Mouse (Mus musculus) heart, embryonic 15.5 days (tissue): ENCODE results near the gene Noxo1. TPM values are rescaled to one million over a fixed set of nuclear protein-coding genes. Genes with fewer than 3 reads are reported as not detected.
"Not testable (repeated sequence)": the region's sequence is repeated elsewhere in the genome, so short reads cannot be mapped to it uniquely, and the experiment has no call there.

Experiments used
- ATAC-seq: fragments of 200-750 bp; cut with Nextera tagmentation; replicated peaks from 2 replicates; pipeline ENCODE4 v1.8.0; 2017; ENCODE audit warnings: low read depth, moderate TSS enrichment; ENCODE audit not compliant: insufficient number of reproducible peaks, insufficient read depth, low FRiP score
- H3K27ac ChIP-seq: fragments of 300-500 bp; sonication (generic); 2 replicates; pipeline ENCODE4 v1.5.1; 2015; ENCODE audit warnings: mild to moderate bottlenecking, inconsistent platforms
- H3K27me3 ChIP-seq: fragments of 300-500 bp; sonication (generic); 2 replicates; pipeline ENCODE4 v1.6.1; 2015; ENCODE audit warnings: inconsistent platforms
- H3K36me3 ChIP-seq: fragments of 300-500 bp; sonication (generic); 2 replicates; pipeline ENCODE4 v1.6.1; 2015; ENCODE audit warnings: mild to moderate bottlenecking, inconsistent platforms
- H3K4me1 ChIP-seq: fragments of 300-500 bp; sonication (generic); replicated peaks from 2 replicates; pipeline ENCODE4 v1.6.1; 2015; ENCODE audit warnings: inconsistent platforms
- H3K4me2 ChIP-seq: fragments of 300-500 bp; sonication (generic); 2 replicates; pipeline ENCODE4 v1.6.1; 2015; ENCODE audit warnings: inconsistent platforms, mild to moderate bottlenecking, moderate library complexity
- H3K4me3 ChIP-seq: fragments of 300-500 bp; sonication (generic); 2 replicates; pipeline ENCODE4 v1.5.1; 2015; ENCODE audit warnings: mild to moderate bottlenecking, inconsistent platforms
- H3K9ac ChIP-seq: fragments of 300-500 bp; sonication (generic); 2 replicates; pipeline ENCODE4 v1.6.1; 2015; ENCODE audit warnings: mild to moderate bottlenecking, inconsistent platforms
- H3K9me3 ChIP-seq: fragments of 300-500 bp; sonication (generic); replicated peaks from 2 replicates; pipeline ENCODE4 v1.6.1; 2016; ENCODE audit warnings: inconsistent platforms
- WGBS: fragments of 180-500 bp; shearing (Covaris S2); methylation state at CpG from one replicate; pipeline ENCODE4 v1.1.7; 2015; ENCODE audit warnings: mixed read lengths; 5-methylcytosine and 5-hydroxymethylcytosine counted together
- polyA plus RNA-seq: library from polyadenylated mRNA; unstranded; fragments of >200 nt; fragmentation: Nextera tagmentation; extraction: Ambion mirVana; gene quantifications from 2 replicates; pipeline ENCODE4 v1.2.1, GENCODE M21; 2015

Gene Noxo1
- polyA plus RNA-seq, 1 experiment from 2014 or later: 0.94 TPM

DNA sequence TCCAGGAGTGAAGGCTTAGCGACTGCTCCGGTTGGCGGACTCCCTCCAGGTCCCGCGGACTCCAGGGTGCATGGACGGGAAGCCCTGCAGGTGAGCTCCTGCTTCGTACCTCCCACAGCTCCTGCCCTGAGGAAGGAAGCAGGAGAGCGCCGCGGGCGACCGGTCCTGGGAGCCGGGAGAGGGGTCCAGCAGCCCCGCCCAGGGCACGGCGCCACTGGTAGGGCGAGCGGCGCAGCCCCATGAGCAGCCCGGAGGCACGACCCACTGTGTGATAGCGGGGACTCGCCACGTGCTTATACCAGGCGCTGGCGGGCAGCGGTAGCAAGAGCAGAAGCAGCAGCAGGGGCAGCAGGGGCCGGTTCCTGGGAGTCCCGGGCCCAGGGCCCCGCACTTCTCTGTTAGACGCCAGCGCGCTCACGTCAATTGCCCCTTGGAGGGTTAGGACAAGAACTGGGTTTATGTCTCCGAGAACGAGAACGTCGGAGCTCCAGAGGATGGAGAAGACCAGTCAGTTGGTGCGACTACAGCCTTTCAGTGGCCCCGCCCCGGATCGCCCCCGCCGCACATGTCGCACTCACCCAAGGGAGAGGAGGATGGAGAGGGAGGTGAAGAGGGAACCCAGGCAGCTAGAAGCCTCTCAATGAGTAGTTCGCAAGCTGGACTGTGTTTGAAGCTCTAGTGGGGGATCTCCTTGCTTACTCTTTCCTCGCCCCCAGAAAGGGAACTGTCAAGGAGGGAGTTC lies 37.8 kb upstream of the Noxo1 start, which contains the start of gene Npw:
TSS of gene Npw (minus strand) at position 441 of the 742 bp plus-strand sequence.
- H3K4me3 ChIP-seq: peak within 1 kb of the TSS; percentile 45
- H3K36me3 ChIP-seq: no peaks in the 10 kb centered on the region
- H3K4me2 ChIP-seq: peak within 1 kb of the TSS; percentile 79
- peak within 1 kb of the TSS; percentile 41 for H3K9ac ChIP-seq
- no peak within 1 kb of the TSS for H3K27ac ChIP-seq
- no peaks in the 10 kb centered on the region for H3K9me3 ChIP-seq
- H3K27me3 ChIP-seq: peaks cover 47% of the 10 kb centered on the region
- peaks cover 16% of the 10 kb centered on the region for H3K4me1 ChIP-seq
- peak; percentile 34; the same call in 1 of the 2 replicates for ATAC-seq
- 2% methylated on average over 47 of the region's 47 CpGs for WGBS

DNA sequence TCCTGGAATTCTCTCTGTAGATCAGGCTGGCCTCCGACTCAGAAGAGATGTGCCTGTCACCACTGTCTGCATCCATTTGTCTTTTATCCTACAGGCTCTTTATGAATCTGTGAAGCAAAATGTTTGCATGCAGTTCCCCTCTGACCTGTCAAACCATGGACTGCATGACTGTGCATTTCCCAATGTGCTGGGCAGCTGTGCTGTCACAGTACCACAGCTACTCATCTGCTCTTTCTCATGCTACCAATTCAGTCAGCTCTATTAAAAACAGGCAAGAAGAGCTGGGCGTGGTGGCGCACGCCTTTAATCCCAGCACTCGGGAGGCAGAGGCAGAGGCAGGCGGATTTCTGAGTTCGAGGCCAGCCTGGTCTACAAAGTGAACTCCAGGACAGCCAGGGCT lies 29.0 kb upstream of the Noxo1 start:
- not testable (repeated sequence) for ATAC-seq, H3K4me3 ChIP-seq
- WGBS: 53% methylated on average over 7 of the region's 7 CpGs

DNA sequence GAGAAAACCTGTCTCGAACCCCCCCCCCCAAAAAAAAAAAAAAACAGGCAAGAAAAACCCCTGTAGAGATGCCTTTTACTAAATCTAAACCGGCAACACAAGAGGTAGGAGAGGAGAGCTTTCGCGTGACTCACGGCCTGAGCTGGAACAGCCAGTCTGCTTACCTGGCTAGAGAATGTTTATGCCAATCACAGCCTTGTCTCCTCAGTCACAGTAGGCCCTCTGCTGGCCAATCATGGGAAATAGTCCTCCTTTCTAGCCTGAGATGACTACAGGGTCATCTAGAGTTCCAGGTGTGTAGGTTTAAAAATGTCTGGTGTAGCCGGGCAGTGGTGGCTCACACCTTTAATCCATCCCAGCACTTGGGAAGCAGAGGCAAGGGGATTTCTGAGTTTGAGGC lies 28.6 kb upstream of the Noxo1 start:
- H3K27me3 ChIP-seq: peaks cover 4% of the 10 kb centered on the region; the same call in 1 of the 2 replicates
- no peak for ATAC-seq
- H3K9ac ChIP-seq: no peak overlapping the region
- no peaks in the 10 kb centered on the region for H3K36me3 ChIP-seq
- no peak overlapping the region for H3K27ac ChIP-seq
- H3K4me2 ChIP-seq: no peak overlapping the region
- peaks cover 30% of the 10 kb centered on the region for H3K4me1 ChIP-seq
- H3K9me3 ChIP-seq: no peaks in the 10 kb centered on the region
- no peak overlapping the region for H3K4me3 ChIP-seq
- 24% methylated on average over 6 of the region's 6 CpGs for WGBS

More for the DNA sequence above, 29.0 kb upstream of the Noxo1 start:
- not testable (repeated sequence) for H3K4me2 ChIP-seq, H3K9ac ChIP-seq, H3K27ac ChIP-seq, H3K36me3 ChIP-seq, H3K27me3 ChIP-seq, H3K9me3 ChIP-seq
- peaks cover 26% of the 10 kb centered on the region for H3K4me1 ChIP-seq

DNA sequence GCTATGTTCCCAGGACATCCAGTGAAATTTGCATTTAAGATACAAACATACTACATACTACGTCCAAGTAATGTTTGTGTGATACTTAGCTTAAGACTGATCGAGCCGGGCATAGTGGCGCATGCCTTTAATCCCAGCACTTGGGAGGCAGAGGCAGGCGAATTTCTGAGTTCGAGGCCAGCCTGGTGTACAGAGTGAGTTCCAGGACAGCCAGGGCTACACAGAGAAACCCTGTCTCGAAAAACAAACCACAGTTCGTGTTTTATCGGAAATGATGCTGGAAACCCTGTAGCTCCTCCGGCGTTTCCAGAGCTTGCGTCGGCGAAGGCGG lies 26.9 kb upstream of the Noxo1 start:
- peaks cover 36% of the 10 kb centered on the region for H3K4me1 ChIP-seq
- ATAC-seq, H3K9me3 ChIP-seq, H3K36me3 ChIP-seq, H3K27me3 ChIP-seq: not testable (repeated sequence)
- 8% methylated on average over 15 of the region's 15 CpGs for WGBS
- H3K4me3 ChIP-seq: peak overlapping the region; percentile 79
- H3K4me2 ChIP-seq: peak overlapping the region; percentile 74
- H3K27ac ChIP-seq: peak overlapping the region; percentile 82
- peak overlapping the region; percentile 96 for H3K9ac ChIP-seq

DNA sequence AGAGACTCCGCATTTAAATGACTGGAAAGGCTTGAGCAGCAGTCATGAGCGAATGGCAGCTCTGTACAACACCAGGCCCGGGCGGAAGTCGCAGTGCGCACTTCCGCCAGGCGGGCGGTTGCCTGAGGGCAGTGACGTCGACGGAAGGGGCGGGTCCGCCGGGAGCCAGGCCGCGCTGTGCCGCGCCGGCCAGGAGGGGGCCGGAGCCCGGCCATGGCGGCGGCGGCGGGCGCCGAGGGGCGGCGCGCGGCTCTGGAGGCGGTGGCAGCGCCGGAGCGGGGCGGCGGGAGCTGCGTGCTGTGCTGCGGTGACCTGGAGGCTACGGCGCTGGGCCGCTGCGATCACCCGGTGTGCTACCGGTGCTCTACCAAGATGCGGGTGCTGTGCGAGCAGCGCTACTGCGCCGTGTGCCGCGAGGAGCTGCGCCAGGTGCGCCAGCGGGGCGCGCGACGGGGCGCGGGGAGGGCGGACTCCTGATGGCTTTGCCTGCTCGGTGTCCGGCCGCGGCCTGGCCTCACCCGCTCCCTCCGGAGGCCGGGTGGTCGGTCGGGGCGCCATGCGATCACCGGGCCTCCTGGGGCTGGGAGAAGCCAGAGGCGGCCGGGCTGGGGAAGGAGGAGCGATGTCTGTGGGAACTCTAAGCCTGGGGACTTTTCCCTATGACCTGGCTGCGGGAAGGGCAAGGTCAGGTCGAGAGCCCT lies 26.3 kb upstream of the Noxo1 start, which contains the start of gene Zfp598:
TSS of gene Zfp598 (plus strand) at position 143 of the 701 bp plus-strand sequence.
- peak within 1 kb of the TSS; percentile 79 for H3K4me3 ChIP-seq
- H3K4me2 ChIP-seq: peak within 1 kb of the TSS; percentile 74
- WGBS: under 1% methylated on average over 80 of the region's 80 CpGs
- H3K9ac ChIP-seq: peak within 1 kb of the TSS; percentile 96
- ATAC-seq: peak; percentile 99
- peaks cover 36% of the 10 kb centered on the region for H3K4me1 ChIP-seq
- no peaks in the 10 kb centered on the region for H3K9me3 ChIP-seq
- H3K27me3 ChIP-seq: peaks cover 4% of the 10 kb centered on the region; the same call in 1 of the 2 replicates
- H3K27ac ChIP-seq: peak within 1 kb of the TSS; percentile 82
- no peaks in the 10 kb centered on the region for H3K36me3 ChIP-seq

DNA sequence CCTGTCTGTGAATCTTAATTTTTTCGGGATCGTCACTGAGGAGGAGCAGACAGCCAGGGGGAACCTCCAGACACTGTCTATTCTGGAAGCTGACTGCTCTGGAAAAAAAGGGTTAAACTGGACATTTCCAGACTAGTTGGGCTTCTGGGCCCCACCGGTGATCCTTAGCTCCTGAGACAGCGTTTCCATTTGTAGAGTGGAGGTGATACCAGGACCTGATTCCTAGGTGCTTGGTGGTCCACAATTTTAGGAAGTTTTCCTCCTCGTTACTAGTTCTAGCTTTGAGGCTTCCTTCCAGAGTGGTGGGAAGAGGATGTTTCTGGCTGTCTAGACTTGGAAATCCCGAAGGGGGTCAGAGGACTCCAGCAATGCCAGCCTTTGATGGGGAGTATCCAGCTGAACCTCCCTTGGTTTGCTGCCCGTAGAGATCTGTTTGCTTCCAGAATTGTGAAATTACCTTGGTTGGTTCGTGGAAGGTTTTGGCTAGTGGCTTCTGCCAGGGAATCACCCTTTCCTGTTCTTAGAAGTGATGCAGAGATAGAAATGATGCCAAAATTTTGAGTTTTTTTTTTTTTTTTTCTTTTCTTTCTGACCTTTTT lies 25.7 kb upstream of the Noxo1 start:
- H3K4me1 ChIP-seq: peaks cover 36% of the 10 kb centered on the region
- H3K36me3 ChIP-seq: no peaks in the 10 kb centered on the region
- peak overlapping the region; percentile 74 for H3K4me2 ChIP-seq
- H3K9ac ChIP-seq: peak overlapping the region; percentile 96
- H3K9me3 ChIP-seq: no peaks in the 10 kb centered on the region
- ATAC-seq: no peak
- peaks cover 4% of the 10 kb centered on the region; the same call in 1 of the 2 replicates for H3K27me3 ChIP-seq
- 14% methylated on average over 8 of the region's 8 CpGs for WGBS
- H3K4me3 ChIP-seq: peak overlapping the region; percentile 79
- H3K27ac ChIP-seq: peak overlapping the region; percentile 82

DNA sequence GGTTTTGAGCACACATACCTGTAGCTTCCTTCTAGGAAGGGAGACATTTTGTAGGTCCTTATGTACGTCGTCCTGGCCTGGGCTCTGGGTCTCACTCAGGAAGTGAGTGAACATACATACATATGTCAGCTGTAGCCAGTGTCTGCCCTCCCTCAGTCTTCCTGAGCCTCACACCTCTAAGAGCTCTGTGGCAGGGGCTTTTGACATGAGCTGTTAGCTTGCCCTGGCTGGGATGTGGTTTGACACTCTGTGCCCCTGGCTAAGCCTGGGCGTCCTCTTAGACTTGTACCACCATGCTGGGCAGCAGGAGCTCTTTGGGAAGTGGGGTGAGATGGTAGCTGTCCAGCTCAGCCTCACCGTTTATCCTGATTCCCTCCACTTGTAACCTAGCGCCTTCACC lies 24.7 kb upstream of the Noxo1 start:
- no peak for ATAC-seq
- Histone ChIP-seq H3K27me3 (no peaks in the 10 kb centered on the region), H3K36me3 (no peaks in the 10 kb centered on the region), H3K4me3 (peak overlapping the region; percentile 79; the same call in 1 of the 2 replicates), H3K9ac (no peak overlapping the region), H3K27ac (no peak overlapping the region), H3K9me3 (no peaks in the 10 kb centered on the region), H3K4me1 (peaks cover 42% of the 10 kb centered on the region), H3K4me2 (peak overlapping the region; percentile 74)
- 56% methylated on average over 5 of the region's 5 CpGs for WGBS

DNA sequence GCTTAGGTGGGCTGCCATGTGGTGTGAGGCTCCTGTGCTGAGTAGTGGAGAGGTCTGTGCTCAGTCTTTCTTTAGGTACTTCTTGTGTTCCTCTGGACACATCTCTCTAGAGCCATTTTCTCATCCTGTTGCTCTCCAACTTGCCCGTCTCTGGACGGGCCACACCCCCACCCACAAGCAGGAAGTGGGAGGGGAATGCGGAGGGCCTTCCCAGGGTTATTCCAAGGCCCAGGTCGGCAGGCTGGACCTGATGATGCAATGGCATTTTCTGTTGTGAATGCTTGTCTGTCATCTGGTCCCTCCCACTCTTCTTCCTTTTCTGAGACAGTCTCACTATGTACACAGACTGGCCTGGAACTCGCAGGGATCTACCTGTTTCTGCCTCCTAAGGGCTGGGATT lies 23.9 kb upstream of the Noxo1 start:
- H3K4me1 ChIP-seq: peaks cover 42% of the 10 kb centered on the region
- H3K4me3 ChIP-seq: no peak overlapping the region
- H3K4me2 ChIP-seq: peak overlapping the region; percentile 14
- H3K36me3 ChIP-seq: peaks cover 6% of the 10 kb centered on the region
- H3K9ac ChIP-seq: no peak overlapping the region
- 31% methylated on average over 5 of the region's 5 CpGs for WGBS
- ATAC-seq: no peak
- 0 out of 2 replicates have a peak overlapping the region, but pooled peaks have one; percentile 2 for H3K27ac ChIP-seq
- no peaks in the 10 kb centered on the region for H3K9me3 ChIP-seq
- H3K27me3 ChIP-seq: no peaks in the 10 kb centered on the region

DNA sequence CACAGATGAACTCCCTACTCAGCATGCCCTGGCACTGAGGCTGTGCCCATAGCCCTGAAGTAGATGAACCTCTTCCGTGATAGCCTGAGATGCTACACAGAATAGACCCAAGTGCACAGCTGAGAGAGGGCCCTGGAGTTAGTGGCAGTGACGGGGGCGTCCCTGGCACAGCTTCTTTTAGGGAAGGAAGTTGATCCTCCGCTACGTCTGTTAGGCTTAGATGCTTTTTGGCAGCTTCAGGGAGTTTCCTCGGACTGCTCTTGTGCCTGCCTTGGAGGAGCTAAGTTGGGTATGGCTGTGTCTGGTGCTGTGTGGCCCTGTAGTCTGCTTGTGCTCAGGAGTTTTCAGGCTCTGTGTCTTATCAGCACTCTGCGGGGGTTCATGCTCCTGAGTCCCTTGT lies 21.8 kb upstream of the Noxo1 start:
- Histone ChIP-seq H3K27me3 (no peaks in the 10 kb centered on the region), H3K9me3 (no peaks in the 10 kb centered on the region), H3K4me1 (peaks cover 35% of the 10 kb centered on the region), H3K27ac (no peak overlapping the region), H3K9ac (0 out of 2 replicates have a peak overlapping the region, but pooled peaks have one; percentile 4), H3K4me2 (no peak overlapping the region), H3K36me3 (peaks cover 28% of the 10 kb centered on the region), H3K4me3 (no peak overlapping the region)
- 53% methylated on average over 7 of the region's 7 CpGs for WGBS
- no peak for ATAC-seq

DNA sequence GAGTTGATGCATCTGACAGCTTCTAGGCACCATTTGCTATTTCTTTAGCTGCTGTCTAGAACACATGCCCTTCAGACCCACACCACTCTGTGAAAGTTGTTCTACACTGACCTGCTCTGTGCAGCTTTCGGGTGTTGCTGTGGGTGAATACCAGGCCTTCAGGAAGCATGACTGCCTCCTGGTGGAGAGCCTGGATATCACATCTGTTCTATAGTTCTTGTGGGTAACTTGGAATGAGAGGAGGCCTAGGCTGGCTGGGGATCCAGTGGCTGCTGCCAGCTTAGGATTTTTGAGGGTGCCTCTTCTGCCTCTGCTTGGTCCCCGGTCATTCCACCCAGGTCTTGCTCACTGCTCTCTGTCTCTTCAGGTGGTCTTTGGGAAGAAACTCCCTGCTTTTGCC lies 19.8 kb upstream of the Noxo1 start:
- H3K27me3 ChIP-seq: no peaks in the 10 kb centered on the region
- no peak overlapping the region for H3K4me3 ChIP-seq
- no peak overlapping the region for H3K27ac ChIP-seq
- peaks cover 46% of the 10 kb centered on the region for H3K36me3 ChIP-seq
- no peaks in the 10 kb centered on the region for H3K9me3 ChIP-seq
- H3K4me1 ChIP-seq: peaks cover 24% of the 10 kb centered on the region
- no peak overlapping the region for H3K9ac ChIP-seq
- no peak overlapping the region for H3K4me2 ChIP-seq
- 57% methylated on average over 2 of the region's 2 CpGs for WGBS
- ATAC-seq: no peak

DNA sequence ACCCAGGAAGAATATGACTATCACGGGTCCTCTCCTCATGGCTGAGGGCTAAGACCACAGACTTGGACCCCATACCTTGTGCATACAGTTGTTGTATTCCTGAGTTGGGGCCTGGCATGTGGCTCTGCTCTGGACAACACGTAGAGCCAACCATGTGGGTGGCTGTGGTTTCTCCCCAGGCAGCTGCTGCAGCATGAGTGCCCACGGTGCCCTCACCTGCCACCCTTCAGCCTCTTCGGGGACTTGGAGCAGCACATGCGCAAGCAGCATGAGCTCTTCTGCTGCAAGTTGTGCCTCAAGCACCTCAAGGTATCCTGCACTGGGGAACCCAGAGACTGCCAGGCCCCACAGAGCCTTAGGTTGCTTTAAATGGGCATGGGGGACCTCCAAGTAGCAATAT lies 19.2 kb upstream of the Noxo1 start:
- Histone ChIP-seq H3K27ac (no peak overlapping the region), H3K4me2 (no peak overlapping the region), H3K4me3 (no peak overlapping the region), H3K27me3 (no peaks in the 10 kb centered on the region), H3K4me1 (peaks cover 18% of the 10 kb centered on the region), H3K36me3 (peaks cover 52% of the 10 kb centered on the region), H3K9me3 (no peaks in the 10 kb centered on the region), H3K9ac (no peak overlapping the region)
- 91% methylated on average over 5 of the region's 5 CpGs for WGBS
- ATAC-seq: no peak
